Comparison of ENCODE assay signal across 8 mouse cellular contexts in genomic region chr14:25015288-25016238, GRCm38 (mm10).
DNase-seq lines count a peak whose midpoint lies in the region; ATAC-seq and TF ChIP-seq lines count a peak whose summit lies in the region.

No protein-coding gene starts in this region.

- DNase-seq in heart, adult 9 months (ENCODE audit: low spot score in 2 of 2): no peak
- peak; percentile 51 for DNase-seq in ES-E14 (ENCODE audit: low read depth, low spot score)
- peak; percentile 35 to 42 for DNase-seq in cerebellum, postnatal 25 days
- DNase-seq in lung, postnatal 4 days: peak; percentile 7 to 51
- no peak for DNase-seq in gastrocnemius, adult 2 months

- no peaks in the 10 kb centered on the region for H3K27me3 ChIP-seq in heart, embryonic 14.5 days (ENCODE audit: control insufficient read depth, insufficient read depth, low read length)
- no peaks in the 10 kb centered on the region for H3K27me3 ChIP-seq in hindbrain, embryonic 15.5 days

- no peak overlapping the region for H3K9ac ChIP-seq in heart, embryonic 14.5 days (ENCODE audit: low read length)
- H3K9ac ChIP-seq in ES-E14 (ENCODE audit: insufficient read depth, low read depth, low read length, poor library complexity, severe bottlenecking): no peak overlapping the region
- peak overlapping the region; percentile 29; the same call in 1 of the 2 replicates for H3K9ac ChIP-seq in hindbrain, embryonic 15.5 days

- in situ Hi-C loops in ES-E14 (cut with MboI; ENCODE audit: low sequenced_read_pairs in 2 of 2, unreplicated experiment in 2 of 2): no loop called here

- no peaks in the 10 kb centered on the region for H3K9me3 ChIP-seq in heart, embryonic 14.5 days (ENCODE audit: control insufficient read depth, low read length)
- H3K9me3 ChIP-seq in ES-E14 (ENCODE audit: control insufficient read depth, insufficient read depth, low read depth, low read length): no peaks in the 10 kb centered on the region
- no peaks in the 10 kb centered on the region for H3K9me3 ChIP-seq in hindbrain, embryonic 15.5 days

- no peak for TF ChIP-seq CTCF in gastrocnemius, adult 2 months (IDR thresholded peaks at IDR 0.05)

- H3K4me1 ChIP-seq in heart, embryonic 14.5 days (ENCODE audit: control insufficient read depth in 2 of 2, insufficient read depth in 2 of 2, low read length in 2 of 2): peaks cover 12% of the 10 kb centered on the region in 2 experiments
- H3K4me1 ChIP-seq in ES-E14 (ENCODE audit: control insufficient read depth in 2 of 2, insufficient read depth in 2 of 2, low read length in 2 of 2, poor library complexity in 1 of 2): peaks cover 0 to 12% of the 10 kb centered on the region in 2 experiments; a peak in 1 of 4 replicates
- H3K4me1 ChIP-seq in hindbrain, embryonic 15.5 days (replicated peaks): peaks cover 25% of the 10 kb centered on the region

- WGBS in heart, embryonic 14.5 days: 1% methylated on average over 8 of the region's 8 CpGs
- under 1% methylated on average over 8 of the region's 8 CpGs for WGBS in hindbrain, embryonic 15.5 days

- no peak for ATAC-seq in heart, embryonic 14.5 days (ENCODE audit: insufficient number of reproducible peaks, insufficient read depth, low FRiP score, low read depth)
- peak; percentile 84 for ATAC-seq in hindbrain, embryonic 15.5 days (ENCODE audit: low FRiP score, low read depth)
- no peak for ATAC-seq in megakaryocyte-erythroid progenitor cell, adult 5-6 weeks (replicated peaks; ENCODE audit: low FRiP score, low TSS enrichment, poor library complexity, severe bottlenecking)

- no peak overlapping the region for H3K4me3 ChIP-seq in heart, embryonic 14.5 days (ENCODE audit: control insufficient read depth in 1 of 2, insufficient read depth in 1 of 2, low read depth in 1 of 2, low read length in 2 of 2)
- H3K4me3 ChIP-seq in ES-E14 (ENCODE audit: insufficient read depth in 1 of 2, low read depth in 1 of 2, low read length in 2 of 2, poor library complexity in 1 of 2, severe bottlenecking in 1 of 2): no peak overlapping the region
- no peak overlapping the region for H3K4me3 ChIP-seq in hindbrain, embryonic 15.5 days
- no peak overlapping the region for H3K4me3 ChIP-seq in gastrocnemius, adult 2 months

- intact Hi-C loops in gastrocnemius, adult 2 months (cut with DNase I): loop anchor here (5.0 kb wide), 2 partner anchors 108 to 513 kb away; no protein-coding TSS in a partner anchor

- H3K27ac ChIP-seq in heart, embryonic 14.5 days (replicated peaks in 1 of 2; ENCODE audit: control insufficient read depth in 1 of 2, insufficient read depth in 1 of 2, low read depth in 2 of 2, low read length in 2 of 2): peak overlapping the region in 1 of 2 experiments; percentile 39; a peak in 1 of 4 replicates
- no peak overlapping the region for H3K27ac ChIP-seq in ES-E14 (ENCODE audit: insufficient read depth, low read depth, low read length, poor library complexity, severe bottlenecking)
- H3K27ac ChIP-seq in hindbrain, embryonic 15.5 days (replicated peaks): peak overlapping the region; percentile 82
- no peak overlapping the region for H3K27ac ChIP-seq in gastrocnemius, adult 2 months

- H3K36me3 ChIP-seq in heart, embryonic 14.5 days (ENCODE audit: control insufficient read depth, insufficient read depth, low read length): no peaks in the 10 kb centered on the region
- H3K36me3 ChIP-seq in ES-E14 (ENCODE audit: control insufficient read depth, insufficient read depth, low read length, poor library complexity, severe bottlenecking): no peaks in the 10 kb centered on the region
- H3K36me3 ChIP-seq in hindbrain, embryonic 15.5 days: no peaks in the 10 kb centered on the region

- 0 out of 2 replicates have a peak overlapping the region, but pooled peaks have one; percentile 32 for H3K4me2 ChIP-seq in heart, embryonic 14.5 days (ENCODE audit: low read length)
- peak overlapping the region; percentile 29 for H3K4me2 ChIP-seq in hindbrain, embryonic 15.5 days

TF ChIP-seq in ES-E14, 5 proteins besides CTCF, POLR2A, EP300 and RAD21:
- TF ChIP-seq ZC3H11A (IDR thresholded peaks at IDR 0.05; ENCODE audit: borderline replicate concordance, low read depth, low read length) (no peak), MAFK (IDR thresholded peaks at IDR 0.05; ENCODE audit: insufficient read depth, low read depth, low read length) (no peak), HCFC1 (IDR thresholded peaks at IDR 0.05; ENCODE audit: borderline replicate concordance, insufficient read depth, low read length) (no peak), ZNF384 (IDR thresholded peaks at IDR 0.05; ENCODE audit: low read depth, low read length) (0 out of 2 replicates have a peak, but pooled peaks have one; percentile 42)

Comparison
In these comparisons a context has a peak if more than half of its experiments do, and no peak if none do; other contexts are left out.
1. DNase-seq: peak in ES-E14 (single experiment), cerebellum, postnatal 25 days (2 of 2) and lung, postnatal 4 days (2 of 2); none in heart, adult 9 months (0 of 2) and gastrocnemius, adult 2 months (single experiment).